Mouse (Mus musculus) limb, embryonic 12.5 days (tissue): ENCODE data around the gene Gm13271. TPM values are rescaled to one million over a fixed set of nuclear protein-coding genes. Genes with fewer than 3 reads are reported as not detected.
"Not testable (repeated sequence)": the region's sequence is repeated elsewhere in the genome, so short reads cannot be mapped to it uniquely, and the experiment has no call there.

ENCODE experiments used
- ATAC-seq: fragments of 200-750 bp; cut with Nextera tagmentation; 2 replicates; pipeline ENCODE4 v1.8.0; 2017; ENCODE audit warnings: low read depth, moderate TSS enrichment; ENCODE audit not compliant: insufficient number of reproducible peaks, insufficient read depth, low FRiP score, low TSS enrichment
- H3K27ac ChIP-seq: fragments of 300-500 bp; sonication (generic); 2 replicates; pipeline ENCODE4 v1.5.1; 2016; ENCODE audit warnings: mild to moderate bottlenecking, moderate library complexity
- H3K27me3 ChIP-seq: fragments of 300-500 bp; sonication (generic); 2 replicates; pipeline ENCODE4 v1.6.1; 2016; ENCODE audit warnings: mild to moderate bottlenecking, moderate library complexity
- H3K36me3 ChIP-seq: fragments of 300-500 bp; sonication (generic); 2 replicates; pipeline ENCODE4 v1.6.1; 2016; ENCODE audit warnings: mild to moderate bottlenecking, moderate library complexity
- H3K4me1 ChIP-seq: fragments of 300-500 bp; sonication (generic); replicated peaks from 2 replicates; pipeline ENCODE4 v1.6.1; 2016
- H3K4me2 ChIP-seq: fragments of 300-500 bp; sonication (generic); 2 replicates; pipeline ENCODE4 v1.6.1; 2016; ENCODE audit warnings: mild to moderate bottlenecking, moderate library complexity
- H3K4me3 ChIP-seq: fragments of 300-500 bp; sonication (generic); replicated peaks from 2 replicates; pipeline ENCODE4 v1.5.1; 2016; ENCODE audit warnings: mild to moderate bottlenecking
- H3K9ac ChIP-seq: fragments of 300-500 bp; sonication (generic); replicated peaks from 2 replicates; pipeline ENCODE4 v1.6.1; 2016; ENCODE audit warnings: mild to moderate bottlenecking, moderate library complexity
- H3K9me3 ChIP-seq: fragments of 300-500 bp; sonication (generic); 2 replicates; pipeline ENCODE4 v1.6.1; 2016; ENCODE audit warnings: mild to moderate bottlenecking, moderate library complexity
- WGBS: fragments of 180-500 bp; shearing (Covaris S2); methylation state at CpG from one replicate; pipeline ENCODE4 v1.1.7; 2016; 5-methylcytosine and 5-hydroxymethylcytosine counted together
- polyA plus RNA-seq: library from polyadenylated mRNA; unstranded; fragments of >200 nt; fragmentation: Nextera tagmentation; extraction: Ambion mirVana; gene quantifications from 2 replicates; pipeline ENCODE4 v1.2.1, GENCODE M21; 2016

The Gm13271 gene
- polyA plus RNA-seq, 1 experiment from 2014 or later, result not detected

DNA sequence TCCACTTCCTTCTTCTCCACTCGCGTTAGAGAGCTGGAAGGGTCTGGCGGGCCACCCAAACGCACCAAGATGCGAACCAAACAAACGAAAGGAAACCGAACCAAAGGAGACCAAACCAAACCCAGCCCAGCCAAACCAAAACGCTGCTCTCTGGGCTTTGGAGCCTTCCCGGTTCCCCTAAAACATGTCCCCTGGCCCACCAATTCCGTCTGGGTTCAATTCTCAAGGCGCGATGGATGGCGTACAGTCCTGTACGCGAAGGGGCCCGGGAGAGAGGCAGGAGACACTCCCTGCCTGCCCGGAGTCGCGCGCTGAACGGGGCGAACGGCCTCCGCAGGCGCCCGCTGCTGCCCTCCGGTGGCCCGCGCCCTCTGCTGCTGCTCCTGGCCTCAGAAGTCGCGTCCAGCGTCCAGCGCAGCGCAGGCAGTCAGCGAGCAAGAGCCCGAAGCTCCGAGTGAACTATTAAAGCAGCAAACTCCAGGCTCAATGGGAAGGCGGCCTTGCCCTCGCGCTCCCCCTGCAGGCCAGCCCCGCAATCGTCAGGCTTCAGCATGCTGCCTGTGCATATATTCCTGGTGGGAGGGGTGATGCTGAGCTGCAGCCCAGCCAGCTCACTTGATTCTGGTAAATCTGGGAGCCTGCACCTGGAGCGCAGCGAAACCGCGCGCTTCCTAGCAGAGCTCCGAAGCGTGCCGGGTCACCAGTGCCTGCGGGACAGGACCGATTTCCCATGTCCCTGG is 39.4 kb downstream of the Gm13271 start, which contains the start of gene Gm13275:
Gene Gm13275, plus strand, starts transcription at position 552 of the 740 bp plus-strand sequence.
- H3K4me3 ChIP-seq, result not testable (repeated sequence)
- 0% methylated on average over 18 of the region's 52 CpGs for WGBS

DNA sequence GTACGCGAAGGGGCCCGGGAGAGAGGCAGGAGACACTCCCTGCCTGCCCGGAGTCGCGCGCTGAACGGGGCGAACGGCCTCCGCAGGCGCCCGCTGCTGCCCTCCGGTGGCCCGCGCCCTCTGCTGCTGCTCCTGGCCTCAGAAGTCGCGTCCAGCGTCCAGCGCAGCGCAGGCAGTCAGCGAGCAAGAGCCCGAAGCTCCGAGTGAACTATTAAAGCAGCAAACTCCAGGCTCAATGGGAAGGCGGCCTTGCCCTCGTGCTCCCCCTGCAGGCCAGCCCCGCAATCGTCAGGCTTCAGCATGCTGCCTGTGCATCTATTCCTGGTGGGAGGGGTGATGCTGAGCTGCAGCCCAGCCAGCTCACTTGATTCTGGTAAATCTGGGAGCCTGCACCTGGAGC is 42.4 kb downstream of the Gm13271 start, which contains the start of gene Gm13279:
Gene Gm13279, plus strand, starts transcription at position 301 of the 400 bp plus-strand sequence.
- H3K4me1 ChIP-seq, H3K4me2 ChIP-seq, ATAC-seq, H3K36me3 ChIP-seq, H3K4me3 ChIP-seq, H3K27me3 ChIP-seq, H3K9ac ChIP-seq, H3K9me3 ChIP-seq, H3K27ac ChIP-seq: not testable (repeated sequence)
- no CpG with 5 or more reads among the region's 28 CpGs for WGBS

More for the DNA sequence above, 39.4 kb downstream of the Gm13271 start, which contains the start of gene Gm13275:
- H3K9ac ChIP-seq, H3K9me3 ChIP-seq, H3K27ac ChIP-seq, H3K4me2 ChIP-seq, ATAC-seq, H3K36me3 ChIP-seq, H3K4me1 ChIP-seq, H3K27me3 ChIP-seq: not testable (repeated sequence)

DNA sequence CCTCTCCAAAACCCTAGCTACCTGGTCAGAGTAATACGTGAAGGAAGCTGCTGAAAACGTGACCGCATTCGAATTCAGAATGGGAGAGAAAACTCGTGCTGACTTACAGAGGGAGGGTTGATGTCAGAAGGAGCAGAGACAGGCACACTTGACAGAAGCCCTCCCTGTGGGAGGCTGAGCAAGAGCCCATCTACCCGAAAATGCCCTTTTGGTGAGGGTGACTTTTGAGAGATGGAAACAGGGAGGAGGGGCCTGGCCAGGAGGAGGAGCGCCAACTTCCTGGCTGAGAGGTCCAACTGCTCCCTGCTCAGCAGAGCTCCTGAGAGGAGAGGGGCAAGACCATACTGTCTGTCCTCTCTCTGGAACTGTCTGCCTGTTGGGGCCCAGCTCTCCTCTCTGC is 44.7 kb downstream of the Gm13271 start, which contains the start of gene Gm13285:
Gene Gm13285, plus strand, starts transcription at position 301 of the 400 bp plus-strand sequence.
- not testable (repeated sequence) for H3K27me3 ChIP-seq, H3K9ac ChIP-seq, H3K36me3 ChIP-seq, H3K4me3 ChIP-seq, H3K27ac ChIP-seq, H3K9me3 ChIP-seq, H3K4me2 ChIP-seq, ATAC-seq, H3K4me1 ChIP-seq
- WGBS, result 11% methylated on average over 5 of the region's 7 CpGs

DNA sequence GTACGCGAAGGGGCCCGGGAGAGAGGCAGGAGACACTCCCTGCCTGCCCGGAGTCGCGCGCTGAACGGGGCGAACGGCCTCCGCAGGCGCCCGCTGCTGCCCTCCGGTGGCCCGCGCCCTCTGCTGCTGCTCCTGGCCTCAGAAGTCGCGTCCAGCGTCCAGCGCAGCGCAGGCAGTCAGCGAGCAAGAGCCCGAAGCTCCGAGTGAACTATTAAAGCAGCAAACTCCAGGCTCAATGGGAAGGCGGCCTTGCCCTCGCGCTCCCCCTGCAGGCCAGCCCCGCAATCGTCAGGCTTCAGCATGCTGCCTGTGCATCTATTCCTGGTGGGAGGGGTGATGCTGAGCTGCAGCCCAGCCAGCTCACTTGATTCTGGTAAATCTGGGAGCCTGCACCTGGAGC is 48.3 kb downstream of the Gm13271 start, which contains the start of gene Gm13287:
Gene Gm13287, plus strand, starts transcription at position 301 of the 400 bp plus-strand sequence.
- H3K9ac ChIP-seq, H3K36me3 ChIP-seq, H3K27me3 ChIP-seq, H3K9me3 ChIP-seq, ATAC-seq, H3K4me3 ChIP-seq, H3K27ac ChIP-seq, H3K4me1 ChIP-seq: not testable (repeated sequence)
- WGBS, result no CpG with 5 or more reads among the region's 29 CpGs
- peak within 1 kb of the TSS; percentile 19; the same call in 1 of the 2 replicates for H3K4me2 ChIP-seq

Other genes starting within 250 kb of the Gm13271 start
- not detected in 2 replicates for gene Ifnb1, start 232.1 kb upstream of the Gm13271 start, polyA plus RNA-seq
- not detected in 2 replicates for gene Ifna15, start 196.6 kb upstream of the Gm13271 start, polyA plus RNA-seq
- not detected in 2 replicates for gene Ifna14, start 183.1 kb upstream of the Gm13271 start, polyA plus RNA-seq
- gene Ifna9, start 162.5 kb upstream of the Gm13271 start, polyA plus RNA-seq, result not detected in 2 replicates
- not detected in 2 replicates for gene Ifna12, start 151.5 kb upstream of the Gm13271 start, polyA plus RNA-seq
- gene C87499, start 120.5 kb upstream of the Gm13271 start, polyA plus RNA-seq, result not detected in 2 replicates
- not detected in 2 replicates for gene Ifna13, start 110.4 kb upstream of the Gm13271 start, polyA plus RNA-seq
- not detected in 2 replicates for gene Ifna16, start 77.9 kb upstream of the Gm13271 start, polyA plus RNA-seq
- not detected in 2 replicates for gene Ifna2, start 71.0 kb upstream of the Gm13271 start, polyA plus RNA-seq
- not detected in 2 replicates for gene Ifnab, start 63.5 kb upstream of the Gm13271 start, polyA plus RNA-seq
- 1.4 and 2.8 TPM in 2 replicates for gene Gm26566, start 33.1 kb upstream of the Gm13271 start, polyA plus RNA-seq
- gene Klhl9, start 32.4 kb upstream of the Gm13271 start, polyA plus RNA-seq, result 130 and 140 TPM in 2 replicates
- 0.41 and 0.81 TPM in 2 replicates for gene Gm13283, start 5.3 kb downstream of the Gm13271 start, polyA plus RNA-seq
- gene Gm13290, start 19.0 kb downstream of the Gm13271 start, polyA plus RNA-seq, result 0.66 and 0.87 TPM in 2 replicates
- not detected in 2 replicates for gene Gm13289, start 22.1 kb downstream of the Gm13271 start, polyA plus RNA-seq
- 0.40 TPM in 1 of 2 replicates, not detected in the other for gene Gm13272, start 25.0 kb downstream of the Gm13271 start, polyA plus RNA-seq
- 0.30 and 0.32 TPM in 2 replicates for gene Ifnz, start 27.3 kb downstream of the Gm13271 start, polyA plus RNA-seq
- gene Gm13276, start 30.8 kb downstream of the Gm13271 start, polyA plus RNA-seq, result not detected in 2 replicates
- not detected in 2 replicates for gene Gm13277, start 33.8 kb downstream of the Gm13271 start, polyA plus RNA-seq
- gene Gm13278, start 36.7 kb downstream of the Gm13271 start, polyA plus RNA-seq, result not detected in 2 replicates
- gene Gm13275, start 39.6 kb downstream of the Gm13271 start, polyA plus RNA-seq, result not detected in 2 replicates
- not detected in 2 replicates for gene Gm13279, start 42.5 kb downstream of the Gm13271 start, polyA plus RNA-seq
- 0.18 and 0.88 TPM in 2 replicates for gene Gm13285, start 44.8 kb downstream of the Gm13271 start, polyA plus RNA-seq
- gene Gm13287, start 48.4 kb downstream of the Gm13271 start, polyA plus RNA-seq, result not detected in 2 replicates
- 0.08 and 0.22 TPM in 2 replicates for gene Gm13288, start 50.7 kb downstream of the Gm13271 start, polyA plus RNA-seq
- gene Ifna7, start 61.4 kb downstream of the Gm13271 start, polyA plus RNA-seq, result not detected in 2 replicates
- gene Ifna11, start 65.1 kb downstream of the Gm13271 start, polyA plus RNA-seq, result not detected in 2 replicates
- gene Ifna6, start 72.5 kb downstream of the Gm13271 start, polyA plus RNA-seq, result not detected in 2 replicates
- gene Ifna5, start 80.7 kb downstream of the Gm13271 start, polyA plus RNA-seq, result not detected in 2 replicates
- gene Ifna4, start 87.0 kb downstream of the Gm13271 start, polyA plus RNA-seq, result not detected in 2 replicates
- not detected in 2 replicates for gene Ifna1, start 95.2 kb downstream of the Gm13271 start, polyA plus RNA-seq
- not detected in 2 replicates for gene Ifne, start 125.3 kb downstream of the Gm13271 start, polyA plus RNA-seq